Mouse (Mus musculus) G1E (cell line): ENCODE results near the gene Orm3.

Experiments used
- CTCF ChIP-seq: IDR thresholded peaks from 2 replicates; pipeline ENCODE4 v1.5.1; 2012; ENCODE audit warnings: low read depth, low read length, inconsistent platforms, mixed read lengths
- POLR2AphosphoS5 ChIP-seq: IDR thresholded peaks from 2 replicates; pipeline ENCODE4 v1.6.1; 2012; ENCODE audit warnings: low read depth, low read length, inconsistent platforms; ENCODE audit not compliant: insufficient replicate concordance

- no peak for TF ChIP-seq CTCF
- no peak for TF ChIP-seq POLR2AphosphoS5
These were observed 32.1 kb downstream of the Orm3 start for GRCm38 (mm10) chr4:63388029-63388428.
